Mouse (Mus musculus) gastrocnemius, adult 2 months (tissue): ENCODE data around the gene Drosha. TPM values are rescaled to one million over a fixed set of nuclear protein-coding genes. Genes with fewer than 3 reads are reported as not detected.

ENCODE experiments used
- DNase-seq: peaks from one replicate; pipeline ENCODE4 v3.0.0; 2022
- H3K27ac ChIP-seq: fragments of 200-600 bp; 2 replicates; pipeline ENCODE4 v1.8.1; 2022; ENCODE audit warnings: mild to moderate bottlenecking
- H3K4me3 ChIP-seq: fragments of 200-600 bp; 2 replicates; pipeline ENCODE4 v1.8.1; 2022; ENCODE audit warnings: mild to moderate bottlenecking, moderate library complexity
- CTCF ChIP-seq: fragments of 200-600 bp; IDR thresholded peaks from 2 replicates; pipeline ENCODE4 v1.8.1; 2022; ENCODE audit warnings: antibody characterized with exemption, mild to moderate bottlenecking, moderate library complexity
- intact Hi-C: fragments of 180-260 bp; cut with DNase I; formaldehyde crosslinking; loops from one replicate; pipeline ENCODE4 v1.15.1; 2025
- total RNA-seq, 2 experiments: library from RNA; stranded (reverse); gene quantifications; 2 replicates each; pipeline ENCODE4 v1.2.3; 2021

Drosha gene
- total RNA-seq, 2 experiments from 2014 or later: 33.9 to 37.6 TPM

DNA sequence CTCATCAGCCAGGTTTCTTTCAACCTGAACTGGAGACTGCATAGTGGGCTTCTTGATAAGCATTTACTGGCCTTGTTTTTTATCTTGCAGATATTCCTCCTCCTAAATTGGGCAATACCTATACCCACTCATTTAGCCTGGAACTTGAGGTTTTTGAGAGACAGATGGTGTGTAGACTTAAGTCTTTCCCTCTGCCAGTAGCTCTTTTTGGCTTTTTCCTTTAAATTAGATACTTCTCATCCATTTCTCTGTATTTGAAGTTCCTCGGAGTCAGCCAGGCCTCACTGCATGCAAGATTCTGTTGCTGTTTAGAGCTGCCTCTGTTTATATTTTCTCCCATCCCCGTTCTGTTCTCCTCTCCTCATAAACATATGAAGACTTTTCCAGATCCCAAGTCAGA is 51.7 kb downstream of the Drosha start:
- DNase-seq: no peak
- Histone ChIP-seq H3K27ac (no peak overlapping the region), H3K4me3 (no peak overlapping the region)
- intact Hi-C loops: no loop called here
- no peak for TF ChIP-seq CTCF

DNA sequence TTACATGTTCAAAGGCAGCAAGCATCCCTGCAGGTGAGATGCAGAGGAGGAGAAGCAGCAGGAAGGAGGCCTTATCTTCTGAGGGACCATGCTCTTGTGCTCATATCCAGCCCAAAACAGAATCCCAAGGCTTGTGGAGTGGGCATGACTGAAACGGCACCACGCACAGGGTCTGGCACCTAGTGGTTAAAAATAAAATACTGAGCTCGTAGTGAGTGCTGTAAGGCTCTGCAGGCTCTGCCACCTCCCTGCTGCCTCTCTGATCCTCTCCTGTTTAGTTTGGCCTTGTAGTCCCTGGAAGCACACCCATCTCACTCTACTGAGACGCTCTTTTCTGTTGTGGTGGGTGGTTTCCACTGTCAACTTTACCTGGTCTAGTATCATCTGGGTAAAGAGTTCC is 52.3 kb downstream of the Drosha start:
- TF ChIP-seq CTCF: no peak
- H3K27ac ChIP-seq: no peak overlapping the region
- no peak overlapping the region for H3K4me3 ChIP-seq
- intact Hi-C loops: no loop called here
- DNase-seq: no peak

DNA sequence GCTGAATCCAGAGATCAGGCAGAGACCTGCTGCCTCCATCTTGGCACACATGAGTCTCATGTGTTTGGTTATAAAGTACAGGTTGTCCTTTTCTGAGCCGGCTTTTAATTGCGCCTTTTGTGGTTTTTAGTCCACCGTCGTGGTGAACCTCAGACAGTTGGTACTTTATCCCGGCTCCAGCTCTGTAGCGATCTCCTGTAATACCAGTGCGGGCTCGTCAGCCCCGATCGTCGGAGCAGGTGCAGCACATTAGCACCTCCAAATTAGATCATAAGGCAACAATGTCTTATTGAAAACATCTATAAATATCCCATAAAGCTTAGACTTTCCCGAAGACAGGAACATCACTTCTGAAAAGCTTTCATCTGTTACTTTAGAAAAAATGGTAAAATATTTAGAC is 53.3 kb downstream of the Drosha start:
- no peak for TF ChIP-seq CTCF
- DNase-seq: no peak

GRCm38 (mm10) chr15:12878581-12878980 is 54.0 kb downstream of the Drosha start:
- Histone ChIP-seq H3K27ac (no peak overlapping the region), H3K4me3 (no peak overlapping the region)
- intact Hi-C loops: no loop called here
- DNase-seq: no peak
- no peak for TF ChIP-seq CTCF

More for the DNA sequence above, 53.3 kb downstream of the Drosha start:
- intact Hi-C loops: no loop called here
- no peak overlapping the region for H3K27ac ChIP-seq
- H3K4me3 ChIP-seq: no peak overlapping the region

GRCm38 (mm10) chr15:12879937-12880336 is 55.3 kb downstream of the Drosha start:
- Histone ChIP-seq H3K4me3 (no peak overlapping the region), H3K27ac (no peak overlapping the region)
- TF ChIP-seq CTCF: no peak
- intact Hi-C loops: no loop called here
- no peak for DNase-seq

- DNase-seq: no peak
- intact Hi-C loops: no loop called here
- TF ChIP-seq CTCF: no peak
- H3K27ac ChIP-seq: no peak overlapping the region
- H3K4me3 ChIP-seq: no peak overlapping the region
Observed at GRCm38 (mm10) chr15:12884855-12885254, 60.2 kb downstream of the Drosha start.

- no peak overlapping the region for H3K4me3 ChIP-seq
- DNase-seq: no peak
- no peak for TF ChIP-seq CTCF
- intact Hi-C loops: no loop called here
- H3K27ac ChIP-seq: no peak overlapping the region
Observed at GRCm38 (mm10) chr15:12885361-12885760, 60.7 kb downstream of the Drosha start.

DNA sequence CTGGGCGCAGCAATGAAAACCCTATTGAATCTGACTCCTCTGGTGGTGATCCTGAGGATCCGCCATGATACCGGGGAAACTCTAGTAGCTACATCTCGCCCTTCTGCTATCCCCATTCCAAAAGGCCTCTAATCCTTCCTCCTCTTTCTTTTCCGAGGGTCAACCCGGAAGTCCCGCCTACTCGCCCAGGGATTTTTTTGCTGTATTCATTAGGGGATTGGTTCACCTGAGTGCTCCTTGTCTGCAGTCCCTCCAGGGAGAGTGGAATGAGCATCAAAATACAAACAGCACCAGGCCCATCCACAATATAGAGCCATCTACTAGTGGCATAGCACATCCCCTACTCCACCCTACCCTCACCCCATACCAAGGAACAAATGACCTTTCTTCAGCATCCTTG is 62.6 kb downstream of the Drosha start:
- TF ChIP-seq CTCF: no peak
- intact Hi-C loops: no loop called here
- DNase-seq: no peak
- no peak overlapping the region for H3K27ac ChIP-seq
- H3K4me3 ChIP-seq: no peak overlapping the region

DNA sequence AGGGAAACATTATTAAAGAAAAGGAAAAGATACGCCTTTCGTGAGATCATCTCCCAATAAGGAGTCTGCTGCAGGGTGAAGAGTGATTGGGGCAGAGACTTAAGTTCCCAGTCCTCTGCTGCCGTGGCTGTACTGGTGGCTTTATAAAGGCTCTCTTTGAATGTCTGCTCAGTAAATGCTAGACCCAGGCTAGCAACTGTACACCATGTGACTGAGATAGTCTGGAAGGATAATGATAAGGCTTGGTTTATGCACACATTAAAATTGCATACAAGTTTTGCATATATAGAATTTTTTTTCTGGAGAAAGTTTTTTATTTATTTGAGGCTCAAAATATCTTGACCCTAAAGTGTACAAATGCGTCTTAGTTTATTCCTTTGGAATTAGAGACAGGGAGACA is 63.7 kb downstream of the Drosha start:
- intact Hi-C loops: no loop called here
- Histone ChIP-seq H3K27ac (no peak overlapping the region), H3K4me3 (no peak overlapping the region)
- no peak for TF ChIP-seq CTCF
- no peak for DNase-seq

GRCm38 (mm10) chr15:12889909-12890308 is 65.3 kb downstream of the Drosha start:
- TF ChIP-seq CTCF: no peak
- no peak for DNase-seq
- intact Hi-C loops: no loop called here
- Histone ChIP-seq H3K27ac (no peak overlapping the region), H3K4me3 (no peak overlapping the region)

GRCm38 (mm10) chr15:12895426-12895825 is 70.8 kb downstream of the Drosha start:
- no peak for TF ChIP-seq CTCF
- Histone ChIP-seq H3K27ac (no peak overlapping the region), H3K4me3 (no peak overlapping the region)
- intact Hi-C loops: no loop called here
- DNase-seq: no peak

DNA sequence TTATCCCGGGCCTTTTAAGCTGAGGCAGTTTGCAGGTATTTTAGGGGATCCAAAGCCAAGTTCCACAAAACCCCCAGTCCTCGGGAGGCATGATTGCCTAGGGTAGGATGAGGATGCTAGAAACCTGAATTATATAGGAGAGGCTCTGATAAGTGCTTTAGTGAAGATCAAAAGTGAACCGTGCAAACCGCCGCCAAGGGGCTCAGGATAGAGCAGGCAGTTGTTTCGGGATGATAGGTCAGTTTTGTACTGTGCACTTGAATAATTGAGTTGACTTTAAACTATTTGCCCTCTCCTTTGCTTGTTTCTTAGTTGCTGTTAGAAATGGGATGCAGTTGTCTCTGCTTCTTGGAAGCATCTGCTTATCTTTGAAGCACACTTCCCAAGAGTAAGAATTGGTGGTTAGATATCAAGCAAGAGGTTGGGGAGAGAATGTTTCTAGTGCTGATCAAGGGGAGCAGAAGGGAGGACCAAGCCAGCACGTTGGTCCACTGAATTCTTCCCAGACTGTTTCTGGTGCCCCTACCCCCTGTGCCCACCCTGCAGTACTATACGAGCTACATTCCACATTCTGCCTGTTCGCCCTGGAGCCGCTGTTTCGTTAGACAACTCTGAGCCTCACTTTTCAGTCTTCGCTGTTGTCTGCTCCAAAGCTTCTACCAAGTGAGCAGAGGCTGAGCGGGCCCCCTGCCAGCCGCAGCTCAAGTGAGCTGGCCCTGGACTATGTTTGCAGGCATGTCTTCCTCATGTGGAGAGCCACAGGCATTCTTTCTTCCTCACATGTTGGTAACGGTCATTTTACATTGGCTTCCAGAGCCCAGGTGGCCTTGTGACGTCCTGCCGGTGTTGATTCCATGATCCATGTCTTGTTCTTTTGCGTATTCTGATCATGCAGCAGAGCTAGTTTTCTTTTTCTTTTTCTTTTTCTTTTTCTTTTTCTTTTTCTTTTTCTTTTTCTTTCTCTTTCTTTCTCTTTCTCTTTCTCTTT is 71.7 kb downstream of the Drosha start:
- intact Hi-C loops: no loop called here
- no peak for TF ChIP-seq CTCF
- Histone ChIP-seq H3K27ac (no peak overlapping the region), H3K4me3 (no peak overlapping the region)
- no peak for DNase-seq

DNA sequence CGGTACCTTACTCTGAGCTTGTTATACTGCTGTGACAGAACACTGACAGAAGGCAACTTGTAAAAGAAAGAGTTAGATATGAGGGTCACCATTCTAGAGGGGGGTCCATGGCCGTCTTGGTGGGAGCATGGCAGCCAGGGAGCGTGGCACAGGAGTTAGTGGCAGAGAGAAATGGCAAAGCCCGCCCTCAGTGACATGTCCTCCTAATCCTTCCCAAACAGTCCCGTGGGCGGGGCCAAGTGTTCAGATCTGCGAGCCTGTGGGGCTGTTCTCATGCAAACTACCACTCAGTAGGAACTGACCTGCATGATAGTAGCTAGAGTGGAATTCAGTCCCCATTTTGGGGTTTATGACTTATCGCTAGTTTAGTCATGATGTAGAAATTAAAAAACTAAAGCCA is 73.2 kb downstream of the Drosha start:
- Histone ChIP-seq H3K27ac (no peak overlapping the region), H3K4me3 (no peak overlapping the region)
- intact Hi-C loops: no loop called here
- no peak for TF ChIP-seq CTCF
- no peak for DNase-seq
